Mouse (Mus musculus): Measurements from ENCODE around the gene Cldn4.
"Not testable (repeated sequence)": the region's sequence is repeated elsewhere in the genome, so short reads cannot be mapped to it uniquely, and the experiment has no call there.

The Cldn4 gene

DNA sequence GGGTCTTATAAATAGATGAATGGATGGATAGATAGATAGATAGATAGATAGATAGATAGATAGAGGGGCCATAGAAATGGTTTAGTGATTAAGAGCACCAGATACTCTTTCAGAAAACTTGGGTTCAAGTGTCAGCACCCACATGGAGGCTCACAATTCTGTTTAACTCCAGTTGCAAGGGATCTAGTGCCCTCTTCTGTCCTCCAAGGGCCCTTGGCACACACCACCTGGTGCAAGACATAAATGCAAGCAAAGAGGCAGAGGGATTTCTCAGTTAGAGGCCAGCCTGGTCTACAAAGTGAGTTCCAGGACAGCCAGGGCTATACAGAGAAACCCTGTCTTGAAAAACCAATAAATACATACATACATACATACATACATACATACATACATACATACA is 17.9 kb upstream of the Cldn4 start:
- DNase-seq (ENCODE audit: low read depth, low spot score), result not testable (repeated sequence)

DNA sequence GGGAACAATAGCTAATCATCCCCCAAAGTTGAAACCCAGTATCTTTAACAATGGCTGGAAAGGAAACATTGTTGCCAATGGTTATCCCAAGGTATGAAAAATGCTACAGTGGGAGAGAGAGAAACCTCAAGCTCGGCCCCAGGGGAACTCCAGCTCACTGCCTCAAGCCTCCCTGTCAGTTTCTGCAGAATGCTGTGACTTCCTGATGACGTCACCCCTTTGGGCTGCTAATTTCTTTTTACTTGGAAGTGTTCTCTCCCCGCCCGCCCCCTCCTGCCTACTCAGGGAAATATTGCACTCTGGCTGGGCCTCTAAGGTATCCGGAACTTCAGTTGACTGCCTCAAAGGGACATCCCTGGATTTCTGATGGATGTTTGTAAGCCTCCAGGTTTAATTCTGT is 16.8 kb upstream of the Cldn4 start:
- peak; percentile 61 for DNase-seq (ENCODE audit: low read depth, low spot score)

DNA sequence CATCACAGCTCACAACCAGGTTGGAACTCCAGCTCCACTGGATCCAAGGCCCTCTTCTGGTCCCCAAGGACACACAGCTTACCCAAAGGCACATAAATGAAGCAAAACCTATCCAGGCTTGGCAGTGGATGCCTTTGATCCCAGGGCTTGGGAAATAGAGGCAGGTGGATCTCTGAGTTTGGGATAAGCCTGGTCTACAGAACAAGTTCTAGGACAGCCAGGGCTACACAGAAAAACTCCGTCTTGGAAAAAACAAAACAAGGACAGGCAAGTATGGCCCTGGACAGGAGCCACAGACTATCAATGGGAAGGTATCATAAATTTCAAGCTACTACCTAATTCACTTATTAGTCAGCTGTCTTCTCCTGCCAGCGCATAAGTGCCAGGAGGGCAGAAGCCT is 14.8 kb upstream of the Cldn4 start:
- no peak for DNase-seq (ENCODE audit: low read depth, low spot score)

DNA sequence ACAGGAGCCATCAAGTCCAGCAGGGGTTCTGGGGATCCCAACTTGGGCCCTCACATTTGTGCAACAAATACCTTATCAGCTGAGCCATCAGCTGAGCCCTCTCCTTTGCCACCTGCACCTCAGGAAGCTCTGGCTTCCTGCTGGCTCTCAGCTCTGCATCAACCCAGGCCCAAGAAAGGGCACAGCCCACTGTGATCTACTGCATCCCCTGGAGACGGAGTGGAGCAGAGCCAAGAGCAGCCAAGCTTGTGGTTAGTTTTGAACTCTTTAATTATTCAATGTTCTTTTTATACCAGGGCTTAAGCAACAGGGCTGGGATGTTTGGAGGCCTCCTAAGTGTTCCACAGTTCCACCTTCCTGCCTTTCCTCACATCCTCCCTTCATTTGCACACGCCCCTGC is 13.7 kb upstream of the Cldn4 start:
- no peak for DNase-seq (ENCODE audit: low read depth, low spot score)

DNA sequence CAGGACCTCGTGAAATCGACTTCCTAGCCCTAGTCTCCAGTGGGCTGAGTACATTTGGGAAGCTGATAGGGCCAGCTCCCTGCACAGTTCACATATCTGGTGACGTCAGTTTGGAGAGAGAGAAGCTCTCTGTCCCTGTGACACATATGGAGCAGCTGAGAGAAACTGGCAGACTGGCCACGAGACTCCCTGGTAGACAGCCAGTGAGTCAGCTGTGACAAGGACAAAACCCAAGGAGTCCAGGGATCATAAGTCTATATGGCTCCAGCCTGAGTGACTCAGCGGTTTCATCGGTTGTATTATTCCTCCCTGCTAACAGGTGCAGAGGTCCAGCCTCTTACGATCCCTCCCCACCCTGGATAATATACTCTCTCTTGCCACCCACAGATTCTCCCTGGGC is 12.4 kb upstream of the Cldn4 start:
- DNase-seq (ENCODE audit: low read depth, low spot score), result no peak

DNA sequence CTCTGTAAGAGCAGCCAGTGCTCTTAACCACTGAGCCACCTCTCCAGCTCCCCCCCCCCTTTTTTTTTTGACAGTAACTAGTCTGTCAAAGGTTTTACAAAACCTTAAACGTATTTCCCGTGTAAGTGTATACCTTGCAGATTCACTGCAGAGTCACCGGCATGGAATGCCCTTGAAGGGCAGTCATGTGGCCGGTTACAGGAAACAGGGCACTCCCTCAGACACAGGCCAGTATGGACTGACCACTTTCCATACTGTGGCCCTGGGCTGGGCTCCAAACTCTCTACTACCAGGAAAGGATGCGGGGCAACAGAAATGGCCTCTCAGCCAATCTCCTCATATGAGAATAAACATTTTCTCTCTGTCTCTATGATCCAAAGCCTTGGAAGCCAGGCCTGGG is 8.8 kb upstream of the Cldn4 start:
- DNase-seq (ENCODE audit: low read depth, low spot score), result no peak

DNA sequence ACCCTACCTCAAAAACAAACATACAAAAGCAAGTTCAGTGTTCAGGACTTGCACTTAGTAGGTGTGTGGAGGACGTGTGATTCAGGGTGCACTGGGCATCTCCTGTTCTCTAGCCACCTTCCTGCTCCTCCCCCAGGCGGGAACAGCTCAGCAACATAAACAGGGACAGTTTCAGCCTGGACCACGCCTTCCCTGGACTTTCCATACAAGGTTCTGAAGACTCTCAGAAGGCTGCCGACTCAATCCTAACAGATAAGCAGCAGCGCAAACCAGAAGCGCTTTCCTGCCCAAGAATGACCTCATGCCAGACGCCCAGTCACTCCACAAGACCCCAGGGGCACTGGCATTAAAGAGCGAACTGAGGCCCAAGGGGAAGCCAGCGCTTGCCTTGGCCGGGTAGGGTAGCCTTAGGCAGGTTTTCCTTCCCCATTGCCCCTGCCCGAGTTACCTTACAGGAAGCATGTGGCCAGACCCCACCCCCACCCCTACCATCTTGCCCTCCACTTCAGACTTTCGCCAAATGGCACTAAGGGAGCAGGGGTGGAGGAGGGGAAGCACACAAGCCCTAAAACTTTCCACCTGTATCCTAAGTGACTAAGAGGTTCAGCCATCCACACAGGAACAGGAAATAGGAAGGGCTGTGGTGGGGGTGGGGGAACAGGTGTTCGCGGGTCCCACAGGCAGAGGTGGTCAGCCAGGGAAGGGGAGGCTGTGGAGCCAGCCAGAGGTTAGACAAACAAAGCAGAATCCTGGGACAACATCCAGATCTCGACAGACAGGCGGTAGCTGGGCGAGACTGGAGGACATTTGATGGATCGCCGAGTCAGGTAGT is 4.5 kb upstream of the Cldn4 start:
- DNase-seq (ENCODE audit: low read depth, low spot score), result peak; percentile 45

DNA sequence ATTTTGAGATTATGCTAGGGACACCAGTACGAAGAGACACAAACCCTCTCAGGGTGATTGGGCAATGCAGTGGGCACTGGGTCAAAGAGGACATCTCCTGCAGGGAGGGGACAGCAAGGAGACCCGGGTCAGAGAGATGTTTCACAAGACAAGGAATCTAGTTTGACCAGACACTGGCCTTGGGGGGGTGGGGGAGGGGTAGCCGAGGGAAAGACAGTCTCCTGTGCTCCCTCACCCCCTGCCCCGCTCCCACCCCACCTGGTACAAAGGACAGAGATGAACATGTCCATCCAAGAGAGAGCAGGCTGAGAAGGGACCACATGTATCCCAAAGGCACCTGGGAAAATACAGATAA is 1.3 kb upstream of the Cldn4 start:
- DNase-seq (ENCODE audit: low read depth, low spot score), result no peak

DNA sequence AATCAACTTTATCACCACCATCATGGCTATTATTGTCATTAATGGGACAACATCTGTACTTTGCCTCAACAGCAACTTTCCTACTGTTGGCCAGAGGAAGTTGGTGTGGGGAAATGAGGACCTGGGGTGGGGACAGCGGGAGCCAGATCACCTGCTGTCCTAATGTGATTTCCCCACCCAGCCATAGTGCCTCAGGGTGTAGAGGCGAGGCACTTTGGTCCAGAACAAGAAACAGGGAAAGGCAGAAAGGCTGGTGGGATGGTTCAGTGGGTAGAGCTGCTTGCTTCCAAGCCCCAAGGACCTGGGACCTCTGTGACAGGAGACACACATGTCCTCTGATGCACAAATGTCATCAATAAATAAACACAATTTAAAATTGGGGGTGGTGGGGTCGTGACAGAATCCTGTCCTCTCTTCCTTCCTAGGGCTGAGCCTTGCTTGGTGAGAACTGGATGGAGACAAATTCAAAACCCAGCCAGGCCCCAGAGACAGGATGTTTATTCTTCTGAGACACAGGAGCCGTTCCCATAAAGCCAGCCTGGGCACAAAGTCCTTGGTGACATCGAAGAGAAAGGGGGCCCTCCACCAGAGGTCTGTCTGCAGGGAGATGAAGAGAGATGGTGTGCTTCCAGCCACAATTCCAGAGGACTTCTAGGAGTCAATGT is 818 bp upstream of the Cldn4 start:
- DNase-seq (ENCODE audit: low read depth, low spot score), result peak; percentile 52

DNA sequence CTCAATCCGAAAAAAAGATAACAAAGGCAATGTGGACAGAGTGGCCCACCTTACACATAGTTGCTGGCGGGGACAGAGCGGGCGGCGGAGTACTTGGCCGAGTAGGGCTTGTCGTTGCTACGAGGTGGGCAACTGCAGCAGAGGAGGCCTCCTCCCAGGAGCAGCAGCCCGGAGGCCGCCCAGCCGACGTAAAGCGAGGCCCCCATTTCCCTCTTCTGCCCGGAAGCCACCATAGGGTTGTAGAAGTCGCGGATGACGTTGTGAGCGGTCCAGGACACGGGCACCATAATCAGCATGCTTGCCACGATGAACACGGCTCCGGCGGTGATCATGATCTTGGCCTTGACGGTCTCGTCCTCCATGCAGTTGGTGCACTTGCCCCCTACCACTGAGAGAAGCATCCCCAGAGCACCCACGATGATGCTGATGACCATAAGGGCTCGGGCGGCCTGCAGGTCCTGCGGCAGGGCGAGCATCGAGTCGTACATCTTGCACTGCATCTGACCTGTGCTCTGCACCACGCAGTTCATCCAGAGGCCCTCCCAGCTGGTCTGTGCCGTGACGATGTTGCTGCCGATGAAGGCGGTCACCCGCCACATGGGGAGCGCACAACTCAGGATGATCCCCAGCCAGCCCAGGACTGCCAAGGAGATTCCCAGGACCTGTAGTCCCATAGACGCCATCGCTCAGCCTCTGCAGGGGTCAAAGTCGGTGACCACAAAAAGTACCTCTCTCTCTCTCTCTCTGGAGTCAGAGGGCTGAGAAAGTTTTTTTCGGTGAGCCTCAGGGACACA is 474 bp downstream of the Cldn4 start:
- DNase-seq (ENCODE audit: low read depth, low spot score), result peak; percentile 36

DNA sequence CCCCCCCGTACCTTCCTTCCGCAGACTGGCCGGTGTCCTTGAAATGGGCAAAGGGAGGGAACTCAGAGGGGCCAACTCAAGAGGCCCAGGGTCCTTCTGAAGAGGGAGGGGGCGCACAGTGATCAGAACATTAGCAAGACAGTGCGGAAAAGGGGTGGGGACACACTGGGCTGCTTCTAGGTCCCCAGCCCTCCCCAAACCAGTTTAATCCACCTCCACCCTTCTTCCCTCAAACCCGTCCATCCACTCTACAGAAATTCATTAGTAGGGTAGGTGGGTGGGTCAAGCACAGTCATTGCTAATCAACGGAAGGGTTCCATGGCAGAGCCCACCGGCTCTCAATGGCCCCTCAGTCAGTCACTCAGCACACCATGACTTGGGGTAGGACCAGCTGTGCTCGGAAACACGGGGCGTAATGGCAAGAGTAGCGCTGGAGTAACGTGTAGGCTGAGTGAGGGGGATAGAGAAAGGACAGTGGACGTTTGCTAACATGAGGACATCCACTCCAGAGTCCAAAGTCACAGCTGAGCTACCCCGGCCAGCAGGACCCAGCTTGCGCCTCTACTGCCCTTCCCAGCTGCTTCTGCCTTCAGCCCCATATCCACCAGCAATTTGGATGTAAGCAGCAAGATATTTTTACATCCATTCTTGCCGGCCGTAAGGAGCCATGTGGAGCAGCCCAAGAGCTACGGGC is 1.3 kb downstream of the Cldn4 start:
- peak; percentile 89 for DNase-seq (ENCODE audit: low read depth, low spot score)

DNA sequence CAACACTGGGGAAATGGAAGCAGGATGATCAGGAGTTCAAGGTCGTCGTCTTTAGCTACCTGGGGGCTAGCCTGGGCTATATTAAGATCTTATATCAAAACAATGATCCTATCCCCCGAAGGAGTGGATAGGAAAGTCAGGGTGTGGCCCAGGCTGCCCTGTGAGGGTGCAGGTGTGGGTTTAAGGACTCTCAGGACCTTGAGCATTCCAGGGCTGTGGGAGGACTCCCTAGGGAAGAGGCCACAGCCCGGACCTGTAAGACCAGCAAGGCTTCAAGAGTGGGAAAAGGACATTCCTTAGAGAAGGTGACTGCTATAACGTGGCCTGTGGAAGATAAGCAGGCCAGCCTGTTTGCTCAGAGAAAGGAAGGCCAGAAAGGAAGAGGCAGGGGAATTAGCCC is 2.6 kb downstream of the Cldn4 start:
- peak; percentile 50 for DNase-seq (ENCODE audit: low read depth, low spot score)

DNA sequence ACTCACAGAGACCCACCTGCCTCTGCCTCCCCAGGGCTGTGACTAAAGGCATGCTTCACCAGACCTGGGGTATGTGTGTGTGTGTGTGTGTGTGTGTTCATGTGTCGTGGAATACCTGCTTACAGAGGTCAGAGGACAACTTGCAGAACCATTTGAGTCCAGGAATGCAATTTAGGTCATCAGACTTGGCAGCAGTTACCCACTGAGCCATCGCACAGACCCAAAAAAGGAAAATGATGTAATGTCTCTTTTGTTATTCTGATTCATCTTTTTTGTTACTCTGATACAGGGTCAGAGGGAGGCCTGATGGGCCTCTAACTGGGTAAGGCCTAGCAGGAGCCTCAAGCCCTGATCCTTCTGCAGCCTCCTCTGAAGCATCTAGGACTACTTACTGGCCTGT is 4.0 kb downstream of the Cldn4 start:
- DNase-seq (ENCODE audit: low read depth, low spot score), result peak; percentile 90

DNA sequence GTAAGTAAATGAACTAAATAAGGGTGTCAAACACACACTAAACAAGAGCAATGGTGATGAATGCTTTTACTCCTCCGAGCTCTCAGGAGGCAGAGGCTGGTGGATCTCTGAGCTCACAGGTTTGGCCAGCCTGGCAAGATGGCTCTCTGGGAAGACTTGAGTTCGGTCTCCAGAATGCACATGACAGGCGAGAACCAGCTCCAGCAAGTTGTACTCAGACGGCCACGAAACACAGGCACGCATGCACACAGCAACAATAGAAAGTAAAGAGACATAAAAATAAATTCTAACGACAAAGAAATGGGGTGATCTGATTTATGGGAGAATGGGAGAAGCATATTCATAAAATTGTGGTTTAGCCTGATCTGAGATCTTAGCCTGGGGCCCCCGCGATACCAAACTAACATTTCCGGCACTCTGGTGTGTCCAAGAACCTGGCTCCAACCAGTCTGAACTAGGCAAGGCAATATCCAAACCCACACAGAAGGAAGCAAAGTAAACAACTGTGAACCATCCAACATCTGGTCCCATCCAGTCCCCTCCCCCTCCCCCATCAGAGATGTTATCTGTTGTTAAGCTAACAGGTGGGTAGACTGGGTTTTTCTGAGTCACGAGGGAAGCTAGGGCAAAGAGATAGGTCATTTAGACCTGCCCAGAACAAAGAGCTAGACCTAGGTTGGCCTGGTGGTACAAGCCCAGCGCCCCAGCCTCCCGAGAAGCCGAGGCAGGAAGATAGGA is 5.1 kb downstream of the Cldn4 start:
- peak; percentile 98 for DNase-seq (ENCODE audit: low read depth, low spot score)

DNA sequence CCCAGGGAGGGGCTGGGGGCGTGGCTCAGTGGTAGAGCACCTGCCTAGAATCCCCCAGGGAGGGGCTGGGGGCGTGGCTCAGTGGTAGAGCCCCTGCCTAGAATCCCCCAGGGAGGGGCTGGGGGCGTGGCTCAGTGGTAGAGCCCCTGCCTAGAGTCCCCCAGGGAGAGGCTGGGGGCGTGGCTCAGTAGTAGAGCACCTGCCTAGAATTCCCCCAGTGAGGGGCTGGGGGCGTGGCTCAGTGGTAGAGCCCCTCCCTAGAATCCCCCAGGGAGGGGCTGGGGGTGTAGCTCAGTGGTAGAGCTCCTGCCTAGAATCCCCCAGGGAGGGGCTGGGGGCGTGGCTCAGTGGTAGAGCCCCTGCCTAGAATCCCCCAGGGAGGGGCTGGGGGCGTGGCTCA is 7.2 kb downstream of the Cldn4 start:
- DNase-seq (ENCODE audit: low read depth, low spot score), result peak; percentile 57

DNA sequence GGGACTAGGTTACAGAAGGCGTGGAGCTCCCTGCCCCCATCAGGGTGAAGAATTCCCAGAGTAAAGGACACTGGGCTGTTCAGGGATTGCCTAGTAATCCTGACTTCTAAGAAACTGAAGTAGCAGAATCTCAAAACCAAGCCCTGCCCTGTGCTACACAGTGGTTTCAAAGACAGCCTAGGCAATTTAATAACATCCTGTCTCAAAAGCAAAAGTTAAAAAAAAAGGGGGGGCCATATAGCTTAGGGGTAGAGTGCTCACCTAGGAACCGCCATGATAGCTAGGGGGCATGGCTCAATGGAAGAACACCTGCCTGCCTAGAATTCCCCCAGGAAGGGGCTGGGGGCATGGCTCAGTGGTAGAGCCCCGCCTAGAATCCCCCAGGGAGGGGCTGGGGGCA is 7.7 kb downstream of the Cldn4 start:
- peak; percentile 50 for DNase-seq (ENCODE audit: low read depth, low spot score)

DNA sequence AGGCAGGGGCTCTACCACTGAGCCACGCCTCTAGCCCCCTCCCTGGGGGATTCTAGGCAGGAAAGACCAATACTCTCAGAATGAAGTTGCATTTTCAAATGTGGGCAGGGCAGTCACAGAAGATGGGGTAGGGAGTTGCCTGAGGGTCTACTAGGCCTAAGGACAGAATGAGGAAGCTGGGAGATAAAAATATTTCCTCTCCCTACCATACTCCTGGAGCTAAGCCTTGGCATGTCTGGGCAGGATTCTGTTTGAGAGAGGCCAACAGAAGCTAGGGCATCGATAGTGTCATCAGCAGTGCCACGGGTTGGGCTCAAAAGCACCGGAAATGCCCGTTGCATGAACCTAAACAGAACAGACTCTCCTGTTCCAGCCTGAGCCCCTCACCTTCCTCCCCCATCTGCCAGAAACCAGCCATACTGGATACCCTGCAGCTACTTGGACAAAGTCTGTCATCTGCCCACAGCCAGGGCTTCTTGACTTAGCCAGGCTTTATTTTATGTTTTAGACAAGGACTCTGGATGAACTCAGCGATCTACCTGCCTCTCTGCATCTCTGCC is 10.0 kb downstream of the Cldn4 start:
- peak; percentile 54 for DNase-seq (ENCODE audit: low read depth, low spot score)

DNA sequence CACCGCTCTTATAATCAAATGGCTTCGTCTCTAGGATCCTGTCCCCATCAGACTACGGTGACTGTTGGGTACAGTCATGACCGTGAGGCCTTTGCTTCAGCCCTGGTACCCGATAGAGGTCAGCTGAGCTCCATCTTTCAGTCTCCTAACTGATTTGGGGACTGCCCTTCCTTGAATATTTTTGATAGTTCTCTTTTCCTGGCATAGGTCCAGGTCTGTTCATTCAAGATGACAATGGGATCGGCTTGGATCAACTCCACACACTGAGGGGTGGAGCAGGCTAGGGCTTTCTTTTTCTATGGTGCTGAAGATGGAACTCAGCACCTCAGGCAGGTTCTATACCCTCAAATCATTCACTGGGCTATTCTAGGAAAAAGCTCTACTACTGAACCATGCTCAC is 10.7 kb downstream of the Cldn4 start:
- DNase-seq (ENCODE audit: low read depth, low spot score), result peak; percentile 35

DNA sequence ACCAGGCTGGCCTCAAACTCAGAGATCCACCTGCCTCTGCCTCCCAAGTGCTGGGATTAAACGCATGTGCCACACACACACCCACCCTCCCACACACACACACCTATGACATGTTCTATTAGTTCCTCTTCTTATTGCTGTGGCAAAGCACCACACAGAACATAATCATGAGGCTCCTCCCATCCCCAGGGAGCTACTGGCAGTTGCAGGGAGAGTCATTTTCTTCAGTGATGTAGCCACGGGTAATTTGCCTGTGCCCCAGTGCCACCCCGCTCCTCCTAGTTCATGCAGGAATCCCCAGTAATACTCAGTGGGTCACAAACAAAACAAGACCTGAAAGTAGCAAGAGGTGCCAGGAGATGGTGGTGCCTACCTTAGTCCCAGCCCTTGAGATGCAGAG is 12.1 kb downstream of the Cldn4 start:
- DNase-seq (ENCODE audit: low read depth, low spot score), result no peak

DNA sequence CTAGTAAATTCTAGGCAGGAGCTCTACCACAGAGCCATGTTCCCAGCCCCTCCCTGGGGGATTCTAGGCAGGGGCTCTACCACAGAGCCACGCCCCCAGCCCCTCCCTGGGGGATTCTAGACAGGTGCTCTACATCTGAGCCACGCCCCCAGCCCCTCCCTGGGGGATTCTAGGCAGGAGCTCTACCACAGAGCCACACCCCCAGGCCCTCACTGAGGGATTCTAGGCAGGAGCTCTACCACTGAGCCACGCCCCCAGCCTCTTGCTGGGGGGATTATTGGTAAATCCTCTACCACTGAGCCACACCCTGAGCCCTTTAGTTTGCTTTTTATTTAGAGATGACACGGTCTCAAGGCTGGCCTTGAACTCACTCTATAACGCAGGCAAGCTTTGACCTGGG is 13.0 kb downstream of the Cldn4 start:
- peak; percentile 52 for DNase-seq (ENCODE audit: low read depth, low spot score)

DNA sequence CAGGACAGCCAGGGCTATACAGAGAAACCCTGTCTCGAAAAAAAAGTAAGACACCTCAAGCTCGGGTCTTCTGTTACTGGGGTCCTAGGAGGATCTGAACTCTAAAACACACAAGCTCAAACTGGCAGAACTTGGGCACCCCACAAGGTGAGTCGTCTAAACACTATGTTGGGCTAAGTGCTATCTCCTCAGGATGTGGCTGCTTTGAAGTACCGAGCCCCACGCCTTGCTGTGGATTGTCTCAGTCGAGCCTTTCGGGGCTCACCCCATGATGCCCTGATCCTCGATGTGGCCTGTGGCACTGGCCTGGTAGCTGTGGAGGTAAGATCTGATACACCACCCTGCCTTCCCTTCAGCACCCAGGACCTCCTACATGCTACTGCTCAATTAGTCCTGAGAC is 13.5 kb downstream of the Cldn4 start:
- DNase-seq (ENCODE audit: low read depth, low spot score), result peak; percentile 18

Measured in ZHBTc4 (cell line).